In genomic region chr3:122565285-122565684, GRCm38 (mm10) we compare ENCODE assay signal across 13 mouse cellular contexts. TPM values are rescaled to one million over a fixed set of nuclear protein-coding genes. Genes with fewer than 3 reads are reported as not detected.
DNase-seq lines count a peak whose midpoint lies in the region; ATAC-seq lines count a peak whose summit lies in the region.
"Had no signal": no experiment of that assay in that cellular context is flagged by ENCODE, and none has a peak within 500 bp of the region (broad histone marks: within the 10 kb centered on the region; RNA-seq: fewer than 3 reads in every experiment).

No protein-coding gene starts in this region.

- intact Hi-C loops in left cerebral cortex, postnatal 4 days (cut with DNase I), result no loop called here

- no peak overlapping the region for H3K27ac ChIP-seq in intestine, embryonic 16.5 days (ENCODE audit: low read length)
- H3K27ac ChIP-seq in intestine, embryonic 15.5 days, result no peak overlapping the region
- H3K27ac ChIP-seq: forebrain, embryonic 10.5 days had no signal

- H3K9ac ChIP-seq in intestine, embryonic 16.5 days (ENCODE audit: low read depth, low read length), result no peak overlapping the region
- H3K9ac ChIP-seq in intestine, embryonic 15.5 days, result no peak overlapping the region

- no peaks in the 10 kb centered on the region for H3K9me3 ChIP-seq in intestine, embryonic 16.5 days (ENCODE audit: control insufficient read depth, low read length)
- no peaks in the 10 kb centered on the region for H3K9me3 ChIP-seq in intestine, embryonic 15.5 days
- H3K9me3 ChIP-seq: forebrain, embryonic 10.5 days had no signal

- H3K4me1 ChIP-seq in intestine, embryonic 16.5 days (ENCODE audit: control insufficient read depth, insufficient read depth, low read length), result no peaks in the 10 kb centered on the region
- H3K4me1 ChIP-seq in intestine, embryonic 15.5 days (replicated peaks), result no peaks in the 10 kb centered on the region
- H3K4me1 ChIP-seq: forebrain, embryonic 10.5 days had no signal

- no peaks in the 10 kb centered on the region for H3K27me3 ChIP-seq in intestine, embryonic 16.5 days (replicated peaks; ENCODE audit: control insufficient read depth, insufficient read depth, low read length)
- H3K27me3 ChIP-seq in intestine, embryonic 15.5 days (replicated peaks), result no peaks in the 10 kb centered on the region

- H3K4me3 ChIP-seq in intestine, embryonic 16.5 days (ENCODE audit: low read length), result no peak overlapping the region
- no peak overlapping the region for H3K4me3 ChIP-seq in intestine, embryonic 15.5 days (replicated peaks)
- H3K4me3 ChIP-seq: forebrain, embryonic 10.5 days had no signal

- DNase-seq in NIH3T3 (ENCODE audit: low read depth), result peak; percentile 27
- peak; percentile 24 for DNase-seq in embryo, embryonic 9.5 days (ENCODE audit: extremely low spot score)
- DNase-seq in lung, postnatal 36 days, result peak; percentile 71
- DNase-seq in frontal cortex, postnatal 25 days (ENCODE audit: low spot score in 2 of 2), result no peak
- no peak for DNase-seq in left cerebral cortex, postnatal 4 days
- no peak for DNase-seq in frontal cortex, adult 2 months (ENCODE audit: extremely low spot score in 1 of 2, low spot score in 1 of 2)
- DNase-seq: gastrocnemius, postnatal 36 days; kidney, adult 18-20 months; liver; retina, postnatal 1 day had no signal

- ATAC-seq in intestine, embryonic 16.5 days, result peak; percentile 46; the same call in 1 of the 2 replicates
- ATAC-seq in intestine, embryonic 15.5 days, result no peak

- no peaks in the 10 kb centered on the region for H3K36me3 ChIP-seq in intestine, embryonic 16.5 days (ENCODE audit: control insufficient read depth, insufficient read depth, low read length)
- 0 out of 2 replicates have a peak, but pooled peaks cover 3% of the 10 kb centered on the region for H3K36me3 ChIP-seq in intestine, embryonic 15.5 days

- WGBS in intestine, embryonic 16.5 days, result 17% methylated on average over 7 of the region's 7 CpGs
- 22% methylated on average over 7 of the region's 7 CpGs for WGBS in intestine, embryonic 15.5 days

- no peak overlapping the region for H3K4me2 ChIP-seq in intestine, embryonic 16.5 days (ENCODE audit: low read depth, low read length)
- H3K4me2 ChIP-seq in intestine, embryonic 15.5 days (replicated peaks), result no peak overlapping the region

RNA-seq across cellular contexts. Expression of gene Fnbp1l, which starts 54.2 kb away (rescaled TPM):
- polyA plus RNA-seq in intestine, embryonic 16.5 days (2015; fragmentation: Nextera tagmentation; extraction: Ambion mirVana), result 26.3 and 29.6 TPM in 2 replicates
- polyA plus RNA-seq in intestine, embryonic 15.5 days (2015; fragmentation: Nextera tagmentation; extraction: Ambion mirVana), result 40.0 and 43.1 TPM in 2 replicates
- total RNA-seq in left cerebral cortex, postnatal 4 days (2021), result 100 to 1,000 TPM; 474 to 513 TPM
- 98.4 and 102 TPM in 2 replicates for polyA plus RNA-seq in frontal cortex, adult 2 months (2012; rRNA removed)

Comparison
In these comparisons a context has a peak if more than half of its experiments do, and no peak if none do; other contexts are left out.
1. DNase-seq: peak in NIH3T3 (single experiment), embryo, embryonic 9.5 days (single experiment) and lung, postnatal 36 days (single experiment); none in frontal cortex, postnatal 25 days (0 of 2), left cerebral cortex, postnatal 4 days (single experiment) and frontal cortex, adult 2 months (0 of 2).